Mouse (Mus musculus) lung, embryonic 16.5 days (tissue): ENCODE measurements at regions not wholly inside any gene's neighbourhood (a gene's known extent, or its start where the extent isn't known, plus 50 kb on each side); places are given as distances from the start of the nearest gene placed in this dataset.

ENCODE experiments used
- ATAC-seq: fragments of 200-750 bp; cut with Nextera tagmentation; 2 replicates; pipeline ENCODE4 v1.8.0; 2017; ENCODE audit warnings: low read depth, mild to moderate bottlenecking, moderate library complexity
- H3K27ac ChIP-seq: fragments of 300-500 bp; sonication (generic); 2 replicates; pipeline ENCODE4 v1.5.1; 2014; ENCODE audit warnings: mild to moderate bottlenecking, control low read depth, low read length
- H3K27me3 ChIP-seq: fragments of 300-500 bp; sonication (generic); 2 replicates; pipeline ENCODE4 v1.6.1; 2014; ENCODE audit warnings: low read depth, low read length, mixed read lengths; ENCODE audit not compliant: control insufficient read depth, insufficient read depth
- H3K36me3 ChIP-seq: fragments of 300-500 bp; sonication (generic); 2 replicates; pipeline ENCODE4 v1.6.1; 2014; ENCODE audit warnings: low read length; ENCODE audit not compliant: control insufficient read depth, insufficient read depth
- H3K4me1 ChIP-seq: fragments of 300-500 bp; sonication (generic); replicated peaks from 2 replicates; pipeline ENCODE4 v1.6.1; 2014; ENCODE audit warnings: low read length, mixed read lengths; ENCODE audit not compliant: control insufficient read depth, insufficient read depth
- H3K4me2 ChIP-seq: fragments of 300-500 bp; sonication (generic); 2 replicates; pipeline ENCODE4 v1.6.1; 2014; ENCODE audit warnings: low read depth, low read length, control low read depth
- H3K4me3 ChIP-seq: fragments of 300-500 bp; sonication (generic); 2 replicates; pipeline ENCODE4 v1.5.1; 2014; ENCODE audit warnings: mild to moderate bottlenecking, low read length, control low read depth
- H3K9ac ChIP-seq: fragments of 300-500 bp; sonication (generic); 2 replicates; pipeline ENCODE4 v1.6.1; 2014; ENCODE audit warnings: low read length, control low read depth
- H3K9me3 ChIP-seq: fragments of 300-500 bp; sonication (generic); 2 replicates; pipeline ENCODE4 v1.6.1; 2016; ENCODE audit warnings: low read length; ENCODE audit not compliant: control insufficient read depth
- WGBS: fragments of 180-500 bp; shearing (Covaris S2); extraction: QIAGEN DNeasy Blood & Tissue Kit; methylation state at CpG from one replicate; pipeline ENCODE4 v1.1.7; 2014; 5-methylcytosine and 5-hydroxymethylcytosine counted together

- 53% methylated on average over 5 of the region's 5 CpGs for WGBS
- Histone ChIP-seq H3K4me3 (no peak overlapping the region), H3K4me1 (no peaks in the 10 kb centered on the region), H3K9ac (no peak overlapping the region), H3K27me3 (no peaks in the 10 kb centered on the region), H3K27ac (no peak overlapping the region), H3K9me3 (no peaks in the 10 kb centered on the region), H3K4me2 (no peak overlapping the region), H3K36me3 (no peaks in the 10 kb centered on the region)
- ATAC-seq = peak; percentile 38; the same call in 1 of the 2 replicates
These were observed 277.4 kb upstream of the Tmeff2 start for GRCm38 (mm10) chr1:50622870-50623607.

GRCm38 (mm10) chr1:50629000-50629399 is 271.4 kb upstream of the Tmeff2 start:
- ATAC-seq = no peak
- WGBS = 60% methylated on average over 4 of the region's 4 CpGs

GRCm38 (mm10) chr1:50629473-50630071 is 270.9 kb upstream of the Tmeff2 start:
- ATAC-seq = no peak
- Histone ChIP-seq H3K9ac (no peak overlapping the region), H3K9me3 (no peaks in the 10 kb centered on the region), H3K4me1 (no peaks in the 10 kb centered on the region), H3K4me3 (no peak overlapping the region), H3K27me3 (no peaks in the 10 kb centered on the region), H3K27ac (no peak overlapping the region), H3K4me2 (no peak overlapping the region), H3K36me3 (no peaks in the 10 kb centered on the region)
- 68% methylated on average over 3 of the region's 3 CpGs for WGBS

More at GRCm38 (mm10) chr1:50629000-50629399, 271.4 kb upstream of the Tmeff2 start:
- Histone ChIP-seq H3K27ac (no peak overlapping the region), H3K4me3 (no peak overlapping the region), H3K4me1 (no peaks in the 10 kb centered on the region), H3K27me3 (no peaks in the 10 kb centered on the region), H3K9me3 (no peaks in the 10 kb centered on the region), H3K36me3 (no peaks in the 10 kb centered on the region), H3K4me2 (no peak overlapping the region), H3K9ac (no peak overlapping the region)

- ATAC-seq = no peak
- H3K36me3 ChIP-seq = no peaks in the 10 kb centered on the region
These were observed 262.5 kb upstream of the Tmeff2 start for GRCm38 (mm10) chr1:50637992-50638391.

GRCm38 (mm10) chr1:50646931-50647674 is 253.3 kb upstream of the Tmeff2 start:
- H3K27ac ChIP-seq = no peak overlapping the region
- no peak overlapping the region for H3K9ac ChIP-seq
- H3K4me1 ChIP-seq = no peaks in the 10 kb centered on the region
- no peak for ATAC-seq
- WGBS = 79% methylated on average over 2 of the region's 2 CpGs
- H3K4me3 ChIP-seq = no peak overlapping the region
- no peaks in the 10 kb centered on the region for H3K27me3 ChIP-seq
- no peaks in the 10 kb centered on the region for H3K9me3 ChIP-seq
- H3K36me3 ChIP-seq = no peaks in the 10 kb centered on the region
- no peak overlapping the region for H3K4me2 ChIP-seq

More at GRCm38 (mm10) chr1:50637992-50638391, 262.5 kb upstream of the Tmeff2 start:
- Histone ChIP-seq H3K27me3 (no peaks in the 10 kb centered on the region), H3K4me2 (no peak overlapping the region), H3K27ac (no peak overlapping the region), H3K4me1 (no peaks in the 10 kb centered on the region), H3K4me3 (no peak overlapping the region), H3K9ac (no peak overlapping the region), H3K9me3 (no peaks in the 10 kb centered on the region)
- 87% methylated on average over 1 of the region's 1 CpGs for WGBS

GRCm38 (mm10) chr1:50651974-50652665 is 248.3 kb upstream of the Tmeff2 start:
- no peak overlapping the region for H3K27ac ChIP-seq
- WGBS = 55% methylated on average over 3 of the region's 3 CpGs
- H3K27me3 ChIP-seq = no peaks in the 10 kb centered on the region
- H3K4me3 ChIP-seq = no peak overlapping the region
- H3K9ac ChIP-seq = no peak overlapping the region
- H3K4me1 ChIP-seq = no peaks in the 10 kb centered on the region
- no peaks in the 10 kb centered on the region for H3K36me3 ChIP-seq
- H3K9me3 ChIP-seq = no peaks in the 10 kb centered on the region
- H3K4me2 ChIP-seq = no peak overlapping the region
- no peak for ATAC-seq

GRCm38 (mm10) chr1:50665139-50665538 is 235.3 kb upstream of the Tmeff2 start:
- H3K27ac ChIP-seq = no peak overlapping the region
- H3K27me3 ChIP-seq = no peaks in the 10 kb centered on the region
- H3K4me2 ChIP-seq = no peak overlapping the region
- WGBS = 89% methylated on average over 3 of the region's 3 CpGs
- no peaks in the 10 kb centered on the region for H3K4me1 ChIP-seq
- H3K36me3 ChIP-seq = no peaks in the 10 kb centered on the region
- ATAC-seq = no peak
- no peaks in the 10 kb centered on the region for H3K9me3 ChIP-seq
- no peak overlapping the region for H3K4me3 ChIP-seq
- no peak overlapping the region for H3K9ac ChIP-seq

GRCm38 (mm10) chr1:50682971-50683370 is 217.5 kb upstream of the Tmeff2 start:
- 21% methylated on average over 3 of the region's 3 CpGs for WGBS

GRCm38 (mm10) chr1:50685361-50685760 is 215.1 kb upstream of the Tmeff2 start:
- 37% methylated on average over 2 of the region's 2 CpGs for WGBS
- ATAC-seq = no peak
- no peaks in the 10 kb centered on the region for H3K36me3 ChIP-seq

More at GRCm38 (mm10) chr1:50682971-50683370, 217.5 kb upstream of the Tmeff2 start:
- no peak overlapping the region for H3K27ac ChIP-seq
- no peaks in the 10 kb centered on the region for H3K36me3 ChIP-seq
- no peak for ATAC-seq
- no peak overlapping the region for H3K4me2 ChIP-seq
- no peak overlapping the region for H3K9ac ChIP-seq
- no peaks in the 10 kb centered on the region; the same call in 1 of the 2 replicates for H3K4me1 ChIP-seq
- no peaks in the 10 kb centered on the region for H3K27me3 ChIP-seq
- H3K4me3 ChIP-seq = no peak overlapping the region
- H3K9me3 ChIP-seq = no peaks in the 10 kb centered on the region

More at GRCm38 (mm10) chr1:50685361-50685760, 215.1 kb upstream of the Tmeff2 start:
- Histone ChIP-seq H3K4me1 (no peaks in the 10 kb centered on the region; the same call in 1 of the 2 replicates), H3K4me2 (no peak overlapping the region), H3K27ac (no peak overlapping the region), H3K27me3 (no peaks in the 10 kb centered on the region), H3K9ac (no peak overlapping the region), H3K9me3 (no peaks in the 10 kb centered on the region), H3K4me3 (no peak overlapping the region)
